29 mouse cellular contexts compared by ENCODE assay signal in genomic region chr12:102723861-102724260, GRCm38 (mm10). TPM values are rescaled to one million over a fixed set of nuclear protein-coding genes. Genes with fewer than 3 reads are reported as not detected.
DNase-seq lines count a peak whose midpoint lies in the region; ATAC-seq lines count a peak whose summit lies in the region.
"Had no signal": no experiment of that assay in that cellular context is flagged by ENCODE, and none has a peak within 500 bp of the region (broad histone marks: within the 10 kb centered on the region; RNA-seq: fewer than 3 reads in every experiment).

No protein-coding gene starts in this region.

- DNase-seq in forebrain, embryonic 14.5 days (ENCODE audit: low spot score), result no peak
- DNase-seq in forebrain, embryonic 11.5 days (ENCODE audit: low spot score), result no peak
- no peak for DNase-seq in heart, postnatal 36 days
- peak; percentile 71 for DNase-seq in right cerebral cortex, adult 18-20 months
- no peak for DNase-seq in right cerebral cortex, postnatal 25 days
- DNase-seq in urinary bladder, postnatal 14 days (ENCODE audit: low spot score), result no peak
- DNase-seq: adrenal gland, postnatal 10 days; cerebellum, adult 9-10 months; gastrocnemius, postnatal 14 days; heart, adult 11 months; kidney, adult 11 months; kidney, postnatal 36 days; lung, adult 18-20 months; lung, postnatal 14 days; thymus, adult 18-20 months; thymus, postnatal 36 days had no signal

- no peaks in the 10 kb centered on the region for H3K36me3 ChIP-seq in forebrain, embryonic 14.5 days (ENCODE audit: control insufficient read depth, insufficient read depth, low read length)
- H3K36me3 ChIP-seq in forebrain, embryonic 11.5 days (ENCODE audit: control insufficient read depth, insufficient read depth, low read length), result no peaks in the 10 kb centered on the region
- H3K36me3 ChIP-seq in heart, embryonic 16.5 days (ENCODE audit: control insufficient read depth, insufficient read depth), result no peaks in the 10 kb centered on the region
- H3K36me3 ChIP-seq: kidney, embryonic 15.5 days; limb, embryonic 13.5 days; liver, embryonic 12.5 days; midbrain, embryonic 12.5 days; stomach, embryonic 15.5 days had no signal

- H3K9me3 ChIP-seq in forebrain, embryonic 14.5 days (replicated peaks; ENCODE audit: control insufficient read depth, low read length), result no peaks in the 10 kb centered on the region
- no peaks in the 10 kb centered on the region for H3K9me3 ChIP-seq in forebrain, embryonic 11.5 days (ENCODE audit: control insufficient read depth, low read length)
- H3K9me3 ChIP-seq in heart, embryonic 16.5 days (replicated peaks; ENCODE audit: control insufficient read depth, low read length), result no peaks in the 10 kb centered on the region
- H3K9me3 ChIP-seq: kidney, embryonic 15.5 days; limb, embryonic 13.5 days; liver, embryonic 12.5 days; midbrain, embryonic 12.5 days; stomach, embryonic 15.5 days had no signal

- H3K27ac ChIP-seq in forebrain, embryonic 14.5 days (ENCODE audit: low read depth, low read length), result 0 out of 2 replicates have a peak overlapping the region, but pooled peaks have one; percentile 4
- H3K27ac ChIP-seq in forebrain, embryonic 11.5 days (ENCODE audit: low read depth, low read length), result no peak overlapping the region
- H3K27ac ChIP-seq in heart, embryonic 16.5 days (ENCODE audit: low read length), result no peak overlapping the region
- H3K27ac ChIP-seq: limb, embryonic 13.5 days; liver, embryonic 12.5 days; midbrain, embryonic 12.5 days; stomach, embryonic 15.5 days had no signal

- intact Hi-C loops in heart, postnatal 36 days (cut with DNase I), result loop anchor here (10.0 kb wide), 1 partner anchor 229 kb away; no protein-coding TSS in a partner anchor

- no peak for ATAC-seq in forebrain, embryonic 14.5 days
- ATAC-seq in forebrain, embryonic 11.5 days (replicated peaks; ENCODE audit: low FRiP score), result no peak
- no peak for ATAC-seq in heart, embryonic 16.5 days (replicated peaks; ENCODE audit: extremely low read depth, insufficient read depth, low FRiP score)
- ATAC-seq: liver, embryonic 12.5 days had no signal

- H3K4me2 ChIP-seq in forebrain, embryonic 14.5 days (ENCODE audit: low read length), result no peak overlapping the region
- H3K4me2 ChIP-seq in forebrain, embryonic 11.5 days (ENCODE audit: low read depth, low read length, severe bottlenecking), result no peak overlapping the region
- H3K4me2 ChIP-seq in heart, embryonic 16.5 days (ENCODE audit: low read depth, low read length), result peak overlapping the region; percentile 6; the same call in 1 of the 2 replicates
- H3K4me2 ChIP-seq: kidney, embryonic 15.5 days; limb, embryonic 13.5 days; liver, embryonic 12.5 days; midbrain, embryonic 12.5 days; stomach, embryonic 15.5 days had no signal

- H3K4me1 ChIP-seq in forebrain, embryonic 14.5 days (ENCODE audit: control insufficient read depth, insufficient read depth, low read length), result no peaks in the 10 kb centered on the region
- H3K4me1 ChIP-seq in forebrain, embryonic 11.5 days (replicated peaks; ENCODE audit: control insufficient read depth, insufficient read depth, low read length), result 0 out of 2 replicates have a peak, but pooled peaks cover 2% of the 10 kb centered on the region
- H3K4me1 ChIP-seq in heart, embryonic 16.5 days (ENCODE audit: control insufficient read depth, insufficient read depth, low read length), result 0 out of 2 replicates have a peak, but pooled peaks cover 2% of the 10 kb centered on the region
- H3K4me1 ChIP-seq: stomach, embryonic 15.5 days had no signal

- H3K9ac ChIP-seq in forebrain, embryonic 14.5 days (ENCODE audit: low read length), result no peak overlapping the region
- no peak overlapping the region for H3K9ac ChIP-seq in forebrain, embryonic 11.5 days (ENCODE audit: low read length)
- H3K9ac ChIP-seq in heart, embryonic 16.5 days (ENCODE audit: low read length), result no peak overlapping the region
- H3K9ac ChIP-seq: kidney, embryonic 15.5 days; limb, embryonic 13.5 days; liver, embryonic 12.5 days; midbrain, embryonic 12.5 days; stomach, embryonic 15.5 days had no signal

- 67% methylated on average over 6 of the region's 6 CpGs for WGBS in forebrain, embryonic 14.5 days
- WGBS in forebrain, embryonic 11.5 days, result 86% methylated on average over 6 of the region's 6 CpGs
- 39% methylated on average over 6 of the region's 6 CpGs for WGBS in heart, embryonic 16.5 days

- H3K4me3 ChIP-seq in forebrain, embryonic 14.5 days (ENCODE audit: low read depth, low read length), result no peak overlapping the region
- H3K4me3 ChIP-seq in forebrain, embryonic 11.5 days (ENCODE audit: low read depth, low read length), result no peak overlapping the region
- no peak overlapping the region for H3K4me3 ChIP-seq in heart, embryonic 16.5 days (ENCODE audit: low read length)
- H3K4me3 ChIP-seq: kidney, embryonic 15.5 days; limb, embryonic 13.5 days; liver, embryonic 12.5 days; midbrain, embryonic 12.5 days; stomach, embryonic 15.5 days had no signal

- H3K27me3 ChIP-seq in forebrain, embryonic 14.5 days (replicated peaks; ENCODE audit: control insufficient read depth, insufficient read depth, low read length), result no peaks in the 10 kb centered on the region
- H3K27me3 ChIP-seq in forebrain, embryonic 11.5 days (ENCODE audit: control insufficient read depth, insufficient read depth, low read length), result no peaks in the 10 kb centered on the region
- no peaks in the 10 kb centered on the region for H3K27me3 ChIP-seq in heart, embryonic 16.5 days (ENCODE audit: control insufficient read depth, insufficient read depth, low read length)
- H3K27me3 ChIP-seq: kidney, embryonic 15.5 days; limb, embryonic 13.5 days; midbrain, embryonic 12.5 days; stomach, embryonic 15.5 days had no signal

RNA-seq across cellular contexts. Expression of gene Itpk1, which starts 19.1 kb away (rescaled TPM):
- 47.1 and 57.5 TPM in 2 replicates for polyA plus RNA-seq in forebrain, embryonic 14.5 days (2014; fragmentation: Nextera tagmentation; extraction: Ambion mirVana)
- polyA plus RNA-seq in forebrain, embryonic 11.5 days (2014; fragmentation: Nextera tagmentation; extraction: Ambion mirVana), result 19.6 and 21.5 TPM in 2 replicates
- polyA plus RNA-seq in heart, embryonic 16.5 days (2015; fragmentation: Nextera tagmentation; extraction: Ambion mirVana), result 7.2 and 8.8 TPM in 2 replicates
- total RNA-seq in heart, postnatal 36 days (2021), result 1 to 10 TPM; 6.8 to 8.8 TPM

RNA-seq across cellular contexts. Expression of gene Moap1, which starts 19.6 kb away (rescaled TPM):
- 47.0 and 59.8 TPM in 2 replicates for polyA plus RNA-seq in forebrain, embryonic 14.5 days (2014; fragmentation: Nextera tagmentation; extraction: Ambion mirVana)
- 31.9 and 34.4 TPM in 2 replicates for polyA plus RNA-seq in forebrain, embryonic 11.5 days (2014; fragmentation: Nextera tagmentation; extraction: Ambion mirVana)
- polyA plus RNA-seq in heart, embryonic 16.5 days (2015; fragmentation: Nextera tagmentation; extraction: Ambion mirVana), result 19.0 and 19.5 TPM in 2 replicates
- total RNA-seq in heart, postnatal 36 days (2021), result 1 to 10 TPM; 7.6 to 7.7 TPM

RNA-seq across cellular contexts. Expression of gene Tmem251, which starts 19.7 kb away (rescaled TPM):
- polyA plus RNA-seq in forebrain, embryonic 14.5 days (2014; fragmentation: Nextera tagmentation; extraction: Ambion mirVana), result 12.3 and 14.2 TPM in 2 replicates
- polyA plus RNA-seq in forebrain, embryonic 11.5 days (2014; fragmentation: Nextera tagmentation; extraction: Ambion mirVana), result 12.7 and 14.0 TPM in 2 replicates
- polyA plus RNA-seq in heart, embryonic 16.5 days (2015; fragmentation: Nextera tagmentation; extraction: Ambion mirVana), result 7.7 and 8.3 TPM in 2 replicates
- 1 to 10 TPM; 3.7 to 3.9 TPM for total RNA-seq in heart, postnatal 36 days (2021)

RNA-seq across cellular contexts. Expression of gene Gm28051, which starts 33.7 kb away (rescaled TPM):
- polyA plus RNA-seq in forebrain, embryonic 14.5 days (2014; fragmentation: Nextera tagmentation; extraction: Ambion mirVana), result not detected in 2 replicates
- not detected in 2 replicates for polyA plus RNA-seq in forebrain, embryonic 11.5 days (2014; fragmentation: Nextera tagmentation; extraction: Ambion mirVana)
- polyA plus RNA-seq in heart, embryonic 16.5 days (2015; fragmentation: Nextera tagmentation; extraction: Ambion mirVana), result not detected in 2 replicates
- total RNA-seq in heart, postnatal 36 days (2021), result not detected
- total RNA-seq: adrenal gland, postnatal 10 days; gastrocnemius, postnatal 14 days; layer of hippocampus, adult 8-10 months; megakaryocyte progenitor cell, adult 5-6 weeks; monocyte, adult 5-6 weeks; neutrophil, adult 5-6 weeks had no signal
- polyA plus RNA-seq: embryonic facial prominence, embryonic 14.5 days; heart, embryonic 14.5 days; hindbrain, embryonic 11.5 days; kidney, embryonic 15.5 days; limb, embryonic 13.5 days; midbrain, embryonic 12.5 days; stomach, embryonic 15.5 days had no signal

RNA-seq across cellular contexts. Expression of gene Gon7, which starts 33.7 kb away (rescaled TPM):
- 30.6 and 36.6 TPM in 2 replicates for polyA plus RNA-seq in forebrain, embryonic 14.5 days (2014; fragmentation: Nextera tagmentation; extraction: Ambion mirVana)
- 45.9 and 46.0 TPM in 2 replicates for polyA plus RNA-seq in forebrain, embryonic 11.5 days (2014; fragmentation: Nextera tagmentation; extraction: Ambion mirVana)
- 20.0 and 27.2 TPM in 2 replicates for polyA plus RNA-seq in heart, embryonic 16.5 days (2015; fragmentation: Nextera tagmentation; extraction: Ambion mirVana)
- 1 to 10 TPM; 9.3 to 9.4 TPM for total RNA-seq in heart, postnatal 36 days (2021)
